Mouse (Mus musculus): ENCODE measurements around the gene Rhof.

DNA sequence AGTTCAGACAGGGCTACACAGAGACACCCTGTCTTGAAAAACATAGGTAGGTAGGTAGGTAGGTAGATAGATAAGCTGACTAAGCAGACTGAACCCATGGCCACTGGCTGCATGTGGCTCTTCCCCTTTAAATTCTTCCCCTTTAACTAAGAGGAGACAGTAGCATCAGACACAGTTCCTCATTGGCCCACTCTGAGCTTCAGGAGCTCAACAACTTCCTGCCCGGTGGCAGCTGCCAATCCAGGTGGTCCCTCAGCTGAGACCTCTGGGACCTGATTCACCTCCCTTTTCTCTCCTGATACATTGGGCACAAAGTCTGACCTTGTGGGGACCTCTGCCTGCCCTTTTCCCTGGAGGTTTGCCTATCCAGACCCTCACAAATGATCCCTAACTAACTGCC lies 20.4 kb upstream of the Rhof start:
- no peak for TF ChIP-seq MYOD1 (IDR thresholded peaks at IDR 0.05; ENCODE audit: control insufficient read depth in 1 of 3, insufficient read length in 2 of 3, low read depth in 2 of 3)
- TF ChIP-seq POLR2A (IDR thresholded peaks at IDR 0.05; ENCODE audit: insufficient read length, low read depth), result no peak
- TF ChIP-seq TCF3 (IDR thresholded peaks at IDR 0.05; ENCODE audit: insufficient read length, low read depth), result no peak
- TF ChIP-seq MAX (IDR thresholded peaks at IDR 0.05; ENCODE audit: low read depth), result no peak
- TF ChIP-seq POLR2AphosphoS2 (IDR thresholded peaks at IDR 0.05; ENCODE audit: insufficient read length, low read depth), result no peak
- TF ChIP-seq USF1 (IDR thresholded peaks at IDR 0.05; ENCODE audit: low read depth), result no peak
- TF ChIP-seq CEBPB (IDR thresholded peaks at IDR 0.05; ENCODE audit: insufficient read depth, poor library complexity, severe bottlenecking), result no peak

All from myocyte (in vitro differentiated cells).